Mouse (Mus musculus) kidney, adult 2 months (tissue): ENCODE results near the gene Srgap2.

Experiments
- CTCF ChIP-seq: fragments of 200-500 bp; conservative IDR thresholded peaks from 2 replicates; pipeline ENCODE4 v1.5.1; 2011; ENCODE audit warnings: low read depth, mild to moderate bottlenecking, control low read depth, low read length, moderate library complexity, mixed read lengths; ENCODE audit not compliant: insufficient read depth, insufficient read length
- POLR2A ChIP-seq: fragments of 200-500 bp; IDR thresholded peaks from one replicate; pipeline ENCODE4 v1.6.1; 2011; ENCODE audit warnings: low read depth, low read length, control low read depth

- TF ChIP-seq CTCF = no peak
- TF ChIP-seq POLR2A = no peak
Observed at GRCm38 (mm10) chr1:131245089-131245856, 281.9 kb downstream of the Srgap2 start, which contains the start of gene Rassf5.
